Mouse (Mus musculus): Measurements from ENCODE around the gene Pot1a. TPM values are rescaled to one million over a fixed set of nuclear protein-coding genes. Genes with fewer than 3 reads are reported as not detected.

Gene Pot1a
- 10 to 100 TPM; 38.5 to 39.5 TPM for polyA plus RNA-seq (2017; shearing (Covaris generic))

DNA sequence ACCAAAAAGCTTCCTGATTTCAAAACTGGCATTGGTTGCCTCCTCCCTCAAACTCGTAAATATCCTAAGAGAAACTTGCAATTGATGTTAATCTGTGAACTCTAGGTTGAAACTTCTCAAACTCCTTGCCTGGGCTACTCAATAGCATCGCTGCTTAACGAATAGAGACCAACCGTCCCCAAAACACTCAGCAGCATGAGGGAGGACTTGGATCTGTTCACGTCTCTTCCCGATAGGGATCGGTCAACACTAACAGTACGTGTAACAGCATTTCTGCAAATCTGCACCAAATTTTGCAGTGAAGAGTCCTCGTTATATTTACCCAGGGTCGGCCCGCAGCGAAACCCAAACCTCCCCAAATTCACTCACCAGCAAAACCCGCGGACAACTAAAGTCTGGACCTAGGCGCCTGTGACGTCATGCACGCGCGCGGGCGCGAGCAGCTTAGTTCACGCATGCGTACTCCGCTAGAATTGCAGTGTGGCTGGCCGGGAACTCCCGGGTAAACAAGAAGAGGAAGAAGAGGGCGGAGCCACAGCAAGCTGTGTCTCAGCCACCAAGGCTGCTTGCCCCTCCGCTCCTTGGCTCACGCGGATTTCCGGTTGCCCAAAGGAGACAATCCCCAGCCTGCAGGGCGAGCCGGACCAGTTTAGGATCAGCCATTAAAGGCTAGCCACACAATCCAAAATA lies at the start of gene Pot1a:
Gene Pot1a (minus strand): TSS at position 441 of the 690 bp plus-strand sequence.
- peak; percentile 94 for ATAC-seq

DNA sequence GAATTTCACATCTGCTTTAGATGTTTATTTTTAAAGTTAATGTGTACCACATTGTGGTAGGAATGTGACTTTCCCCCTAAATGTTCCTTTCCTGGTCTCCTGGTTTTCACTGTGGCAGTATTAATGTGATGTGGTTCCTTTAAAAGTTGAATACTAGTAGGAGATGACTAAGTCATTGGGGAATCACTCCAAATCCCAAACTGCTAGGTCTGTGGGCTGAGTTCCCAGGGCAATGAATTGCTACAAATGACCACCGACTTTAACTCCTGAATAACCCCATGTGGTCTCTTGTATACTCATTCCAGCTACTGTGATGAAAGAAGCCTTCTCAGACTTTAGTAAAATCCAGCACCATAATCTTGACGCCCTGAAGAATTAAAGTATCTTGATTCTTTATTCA lies 27.2 kb upstream of the Pot1a start:
- no peak for ATAC-seq

DNA sequence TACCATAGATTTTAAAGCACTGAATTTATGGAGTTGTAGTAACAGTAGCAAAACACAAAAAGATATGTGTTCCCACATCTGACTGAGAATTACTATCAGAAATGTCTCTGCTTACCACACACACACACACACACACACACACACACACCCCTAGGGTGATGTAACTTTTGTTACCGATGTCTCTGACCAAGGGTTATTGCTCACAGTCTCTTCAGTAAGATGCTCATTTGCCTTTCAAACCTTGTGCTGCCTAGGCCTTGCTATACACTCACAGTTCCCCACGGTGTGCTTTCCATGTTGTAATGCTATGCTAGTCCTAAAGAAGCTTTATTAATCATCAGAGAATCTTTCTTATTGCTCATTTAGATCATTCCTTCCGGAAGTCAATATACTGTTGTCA lies 3.0 kb downstream of the Pot1a start:
- no peak for ATAC-seq

DNA sequence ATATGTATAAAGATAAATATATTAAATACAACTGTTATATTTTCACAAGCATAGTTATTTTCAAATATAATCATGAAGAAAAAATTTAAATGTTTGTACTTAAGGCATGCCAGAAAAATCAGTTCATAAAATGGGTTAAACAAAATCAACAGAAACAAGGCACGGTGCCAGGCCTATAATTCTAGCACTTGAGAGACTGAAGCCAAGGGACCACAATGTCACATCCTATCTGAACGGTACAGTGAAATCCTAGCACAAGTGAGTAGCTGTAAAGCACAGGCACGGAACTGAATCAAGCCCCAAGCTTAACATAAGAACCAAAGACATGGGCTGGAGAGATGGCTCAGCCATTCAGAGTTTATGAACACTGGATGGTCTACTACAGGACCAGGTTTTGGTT lies 6.8 kb downstream of the Pot1a start:
- no peak for ATAC-seq

DNA sequence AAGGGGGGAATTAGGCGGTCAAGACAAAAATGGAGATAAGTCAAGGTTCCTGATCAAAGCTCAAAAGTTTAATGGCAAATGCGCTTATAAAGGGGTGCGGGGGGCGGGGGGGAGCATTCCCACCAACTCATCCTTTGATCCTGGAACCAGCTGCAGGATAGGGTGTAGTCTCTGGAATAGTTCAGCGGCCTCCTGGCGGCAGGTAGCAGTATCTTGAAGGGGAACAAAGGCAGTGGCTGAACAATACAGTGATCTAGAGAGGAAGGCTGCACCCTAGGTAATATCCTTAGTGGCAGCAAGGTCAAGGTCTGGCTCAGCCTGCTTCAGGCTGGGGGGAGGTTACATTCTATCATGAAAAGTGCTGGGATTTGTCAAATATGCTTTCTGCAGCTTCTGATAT lies 7.8 kb downstream of the Pot1a start:
- ATAC-seq: no peak

DNA sequence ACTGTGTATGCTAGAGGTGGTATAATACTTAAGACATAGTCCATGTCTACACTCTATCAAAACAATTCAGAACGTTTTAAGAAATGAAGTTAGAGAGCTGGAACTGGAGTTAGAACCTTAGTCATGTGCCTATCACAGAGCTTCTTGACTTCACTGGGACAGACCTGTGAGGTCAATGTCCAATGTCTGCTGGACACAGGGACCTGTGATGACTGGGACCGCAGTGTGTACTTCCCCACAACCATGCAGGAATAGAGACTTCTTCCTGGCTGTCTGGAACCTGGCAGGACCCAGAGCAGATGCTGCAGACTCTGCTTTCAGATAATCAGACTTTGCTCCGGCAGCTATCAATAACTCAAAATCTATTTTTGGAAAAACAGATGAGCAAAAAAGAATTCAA lies 40.8 kb downstream of the Pot1a start:
- no peak for ATAC-seq

DNA sequence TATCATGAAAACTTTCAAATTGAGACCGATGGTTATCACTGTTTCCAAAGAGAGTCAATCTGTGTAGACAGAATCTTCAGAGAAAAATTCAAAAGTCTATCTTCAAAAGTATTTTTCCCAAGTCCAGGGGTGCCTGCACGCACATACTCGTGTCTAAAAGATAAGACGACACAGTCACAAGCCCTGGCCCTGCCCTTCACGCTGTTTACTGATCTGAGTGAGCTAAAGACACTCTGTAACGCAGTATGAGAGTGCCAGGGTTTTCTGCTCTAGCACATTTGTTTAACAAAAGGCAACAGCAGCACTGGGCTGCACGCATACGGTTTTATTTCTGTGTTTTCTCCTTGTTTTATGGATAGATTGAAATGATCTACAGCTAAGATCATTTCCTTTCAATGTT lies 41.5 kb downstream of the Pot1a start:
- no peak for ATAC-seq

DNA sequence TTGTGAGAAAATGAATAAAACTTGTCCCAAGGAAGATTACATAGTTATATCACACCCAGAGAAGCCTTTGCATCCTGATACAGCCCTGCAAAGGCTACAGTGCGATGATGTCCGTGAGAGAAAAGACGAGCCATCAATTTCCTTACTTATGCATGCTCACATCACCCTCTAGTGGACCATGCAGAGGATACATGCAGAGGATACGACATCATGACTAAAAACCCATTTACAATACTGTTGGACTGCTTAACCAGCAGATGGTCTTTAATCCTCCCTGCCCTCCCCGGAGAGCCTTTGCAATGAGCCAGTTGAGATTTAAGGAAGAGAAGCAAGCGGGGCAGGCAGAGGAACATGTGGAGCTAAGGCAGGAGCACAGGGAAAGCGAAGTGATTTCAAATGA lies 42.0 kb downstream of the Pot1a start:
- no peak for ATAC-seq

DNA sequence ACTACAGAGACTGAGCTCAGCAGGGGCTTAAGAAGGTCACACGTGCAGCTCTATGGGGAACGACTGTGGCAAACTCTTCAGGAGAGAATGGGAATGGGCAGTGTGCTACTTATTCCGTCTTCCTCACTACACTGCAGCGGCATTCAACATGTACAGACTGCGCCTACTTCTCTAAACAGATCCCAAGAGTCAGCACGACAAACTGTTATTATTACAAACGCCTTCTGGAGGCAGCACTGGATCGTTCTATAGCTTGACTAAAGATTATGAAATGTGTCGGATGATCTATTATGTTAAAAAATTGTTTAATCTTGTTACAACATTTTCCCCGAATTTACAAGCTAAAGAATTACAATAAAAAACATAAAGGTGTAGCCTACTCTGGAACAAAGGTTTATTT lies 42.8 kb downstream of the Pot1a start:
- no peak for ATAC-seq

DNA sequence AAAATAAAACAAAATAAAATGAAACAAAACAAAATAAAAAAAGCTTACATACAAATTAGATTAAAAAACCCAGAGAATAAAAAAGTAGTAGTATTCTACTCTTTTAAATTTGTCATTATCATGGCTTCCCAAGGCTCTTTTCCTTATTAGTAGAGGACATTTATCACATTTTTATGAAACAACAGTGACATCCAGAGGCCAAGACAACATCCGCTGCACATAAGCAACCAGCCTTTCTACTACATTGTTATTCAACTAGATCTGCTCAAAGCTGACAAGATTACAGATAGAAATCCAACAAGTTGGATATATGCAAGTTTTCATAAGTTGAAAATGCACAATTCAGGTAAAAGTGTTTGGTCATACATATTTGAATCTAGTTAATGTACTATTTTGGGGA lies 56.4 kb downstream of the Pot1a start:
- no peak for ATAC-seq

DNA sequence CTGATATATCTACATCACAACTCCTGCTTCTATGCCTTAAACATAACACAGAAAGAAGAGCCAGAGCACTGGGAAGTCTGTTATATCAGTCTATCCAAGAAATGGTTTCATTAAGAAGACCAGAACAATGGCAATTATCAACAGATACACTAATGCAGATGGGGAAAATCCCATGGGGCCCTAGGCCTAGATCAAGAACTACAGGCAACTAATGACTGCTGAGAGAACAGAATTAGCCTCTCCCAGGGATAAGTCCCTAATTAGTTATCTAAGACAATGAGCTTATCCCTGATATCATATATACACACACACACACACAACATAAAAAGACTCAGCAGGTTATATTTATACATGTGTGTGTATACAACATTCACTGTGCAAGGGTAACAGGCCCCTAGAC lies 72.5 kb downstream of the Pot1a start:
- no peak for ATAC-seq

DNA sequence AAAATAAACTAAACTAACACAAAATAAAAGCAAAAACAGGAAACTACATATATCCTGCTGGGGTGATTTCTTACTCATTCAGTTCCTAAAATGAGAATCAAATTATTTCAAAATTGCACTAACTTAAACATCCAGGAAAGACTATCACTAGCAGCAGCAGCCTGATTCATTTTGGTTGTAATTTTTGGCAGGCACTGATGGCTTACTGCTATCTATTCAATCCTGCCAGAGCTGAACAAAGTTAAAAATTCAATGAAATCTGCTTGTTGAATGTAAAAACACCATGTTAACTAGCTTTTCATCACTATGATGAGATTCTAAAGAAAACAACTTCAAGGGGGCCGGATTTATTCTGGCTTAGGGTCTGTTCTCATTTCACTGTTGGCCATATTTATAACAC lies 82.5 kb downstream of the Pot1a start:
- ATAC-seq: no peak

DNA sequence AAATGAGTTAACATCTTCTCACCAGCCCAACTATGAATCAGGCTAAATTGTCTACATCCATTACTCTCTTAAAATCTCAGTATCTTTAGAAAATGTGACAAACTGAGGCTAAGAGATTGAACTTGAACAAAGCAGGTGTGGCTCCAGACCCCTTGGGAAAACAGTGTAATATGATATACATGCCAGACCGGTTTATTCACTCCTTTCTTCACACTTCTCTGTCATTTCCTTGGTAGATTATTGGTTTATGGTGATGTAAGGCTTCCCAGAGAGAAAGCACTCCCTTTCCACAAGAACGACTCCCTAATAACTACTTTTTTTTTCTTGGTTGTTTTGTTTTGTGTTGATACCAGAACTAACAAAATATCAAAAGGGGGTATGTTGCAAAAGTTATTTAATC lies 98.4 kb downstream of the Pot1a start:
- ATAC-seq: no peak

DNA sequence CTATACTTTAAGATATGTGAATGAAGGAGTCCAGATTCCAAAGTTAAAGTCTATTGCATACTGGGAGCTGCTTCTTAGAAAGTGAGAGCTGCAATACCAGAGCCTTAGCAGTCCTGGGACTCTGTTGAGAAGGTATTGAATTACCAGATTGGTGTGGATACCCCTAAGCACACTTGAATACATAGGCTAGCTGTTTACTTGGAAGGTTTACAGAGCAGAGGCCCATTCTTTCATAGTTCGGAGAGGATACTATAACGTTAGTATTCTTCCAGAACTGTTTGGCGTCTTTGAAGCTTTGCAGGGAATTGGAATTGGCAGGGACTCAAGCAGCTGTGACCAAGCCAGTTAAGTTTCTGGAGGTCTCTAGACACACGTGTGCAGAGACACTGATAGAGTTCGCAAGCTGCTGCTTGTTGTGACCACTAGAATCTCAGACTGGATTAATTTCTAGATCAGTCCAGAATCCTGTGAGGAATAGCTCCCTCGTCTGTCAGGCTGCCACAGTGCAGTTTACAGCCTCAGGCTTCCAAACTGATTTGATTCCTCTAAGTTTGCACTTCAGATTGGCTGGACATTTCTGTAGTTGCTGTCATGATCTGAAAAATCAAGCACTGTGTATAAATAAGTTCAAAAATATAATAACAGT lies 99.7 kb downstream of the Pot1a start:
- ATAC-seq: no peak

DNA sequence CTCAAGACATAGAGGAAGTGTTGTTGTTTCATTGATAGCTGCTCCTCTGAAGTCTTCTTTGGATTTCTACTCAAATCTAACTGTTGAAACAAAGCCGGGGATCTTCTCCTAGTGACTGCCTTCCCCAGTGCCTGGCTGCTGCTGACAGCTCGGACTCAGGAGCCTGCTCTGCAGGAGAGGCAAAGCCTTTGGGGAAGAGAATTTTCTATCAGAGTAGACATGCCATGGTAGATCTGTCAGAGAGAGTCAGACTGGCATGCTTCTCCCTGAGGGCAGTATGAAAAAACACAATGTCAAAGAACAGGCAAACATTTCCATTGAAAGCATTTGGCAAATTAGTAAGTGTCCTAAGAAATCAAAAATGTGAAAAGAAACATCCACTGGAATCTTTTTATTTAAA lies 109.1 kb downstream of the Pot1a start:
- no peak for ATAC-seq

Other genes with a start within 250 kb of the Pot1a start
- gene Gpr37, start 118.5 kb downstream of the Pot1a start, polyA plus RNA-seq (2017; shearing (Covaris generic)): not detected